In the genomic region with DNA sequence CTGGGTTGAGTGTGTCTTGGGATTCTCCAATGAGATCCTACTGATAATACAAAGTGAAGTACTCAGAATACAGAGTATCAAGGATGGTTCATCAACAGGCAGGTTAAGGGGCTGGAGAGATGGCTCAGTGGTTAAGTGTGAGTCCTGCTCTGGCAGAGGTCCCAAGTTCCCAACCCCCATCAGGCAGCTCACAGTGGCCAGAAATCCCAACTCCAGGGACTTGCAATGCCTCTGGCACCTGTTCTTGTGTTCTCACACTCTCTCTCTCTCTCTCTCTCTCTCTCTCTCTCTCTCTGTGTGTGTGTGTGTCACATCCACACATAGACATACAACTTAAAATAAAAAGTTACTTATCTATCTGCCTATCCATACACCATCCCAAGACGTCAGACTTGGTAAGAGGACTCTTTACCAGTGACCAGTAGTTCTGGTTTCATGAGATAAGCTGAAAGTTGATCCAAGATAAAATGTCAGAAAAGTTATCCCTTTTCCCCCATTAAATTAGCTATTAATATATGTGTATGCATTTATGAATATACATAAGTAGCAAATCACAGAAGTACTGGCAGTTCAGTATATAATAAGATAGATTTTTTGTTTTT, we compare ENCODE assay signal across 18 mouse cellular contexts. TPM values are rescaled to one million over a fixed set of nuclear protein-coding genes. Genes with fewer than 3 reads are reported as not detected.
A peak's percentile ranks its signal among the peaks of the same experiment; 100 is the strongest.
DNase-seq lines count a peak whose midpoint lies in the region; ATAC-seq and TF ChIP-seq lines count a peak whose summit lies in the region.
"Had no signal": no experiment of that assay in that cellular context is flagged by ENCODE, and none has a peak within 500 bp of the region (broad histone marks: within the 10 kb centered on the region; RNA-seq: fewer than 3 reads in every experiment).

No protein-coding gene starts in this region.

- H3K4me1 ChIP-seq in lung, embryonic 16.5 days (replicated peaks; ENCODE audit: control insufficient read depth, insufficient read depth, low read length), result peaks cover 8% of the 10 kb centered on the region; the same call in 1 of the 2 replicates
- H3K4me1 ChIP-seq in liver, embryonic 14.5 days (replicated peaks; ENCODE audit: control insufficient read depth in 2 of 2, insufficient read depth in 2 of 2, low read length in 1 of 2), result peaks cover 10 to 19% of the 10 kb centered on the region in 2 experiments
- H3K4me1 ChIP-seq in intestine, embryonic 16.5 days (ENCODE audit: control insufficient read depth, insufficient read depth, low read length), result no peaks in the 10 kb centered on the region
- H3K4me1 ChIP-seq: limb, embryonic 13.5 days; midbrain, embryonic 13.5 days had no signal

- H3K4me2 ChIP-seq in lung, embryonic 16.5 days (ENCODE audit: low read depth, low read length), result no peak overlapping the region
- no peak overlapping the region for H3K4me2 ChIP-seq in liver, embryonic 14.5 days (ENCODE audit: low read depth)
- no peak overlapping the region for H3K4me2 ChIP-seq in intestine, embryonic 16.5 days (ENCODE audit: low read depth, low read length)
- H3K4me2 ChIP-seq: heart, embryonic 13.5 days; limb, embryonic 13.5 days; midbrain, embryonic 13.5 days had no signal

- H3K9me3 ChIP-seq in lung, embryonic 16.5 days (ENCODE audit: control insufficient read depth, low read length), result no peaks in the 10 kb centered on the region
- no peaks in the 10 kb centered on the region for H3K9me3 ChIP-seq in liver, embryonic 14.5 days (ENCODE audit: control insufficient read depth, low read length)
- no peaks in the 10 kb centered on the region for H3K9me3 ChIP-seq in intestine, embryonic 16.5 days (ENCODE audit: control insufficient read depth, low read length)
- H3K9me3 ChIP-seq: heart, embryonic 13.5 days; limb, embryonic 13.5 days; midbrain, embryonic 13.5 days had no signal

- 56% methylated on average over 1 of the region's 1 CpGs for whole genome bisulfite sequencing in lung, embryonic 16.5 days
- 7% methylated on average over 1 of the region's 1 CpGs for WGBS in liver, embryonic 14.5 days (ENCODE audit: insufficient replicate concordance)
- 77% methylated on average over 1 of the region's 1 CpGs for WGBS in intestine, embryonic 16.5 days

- peak overlapping the region; percentile 46; the same call in 1 of the 2 replicates for H3K27ac ChIP-seq in lung, embryonic 16.5 days (ENCODE audit: low read length)
- no peak overlapping the region for H3K27ac ChIP-seq in liver, embryonic 14.5 days
- H3K27ac ChIP-seq in intestine, embryonic 16.5 days (ENCODE audit: low read length), result no peak overlapping the region
- H3K27ac ChIP-seq: heart, embryonic 13.5 days; limb, embryonic 13.5 days; midbrain, embryonic 13.5 days; stomach, postnatal 0 days had no signal

- no peak overlapping the region for H3K9ac ChIP-seq in lung, embryonic 16.5 days (ENCODE audit: low read length)
- H3K9ac ChIP-seq in liver, embryonic 14.5 days (replicated peaks), result no peak overlapping the region
- no peak overlapping the region for H3K9ac ChIP-seq in intestine, embryonic 16.5 days (ENCODE audit: low read depth, low read length)
- H3K9ac ChIP-seq: heart, embryonic 13.5 days; limb, embryonic 13.5 days; midbrain, embryonic 13.5 days had no signal

- peak; percentile 63 for DNase-seq in adrenal gland, postnatal 10 days
- DNase-seq in adrenal gland, postnatal 4 days (ENCODE audit: low spot score in 2 of 2), result no peak
- no peak for DNase-seq in lung, postnatal 14 days
- no peak for DNase-seq in liver, embryonic 14.5 days (ENCODE audit: low read depth in 3 of 3, low spot score in 3 of 3)
- no peak for DNase-seq in embryo, embryonic 10 days (ENCODE audit: low spot score)
- no peak for DNase-seq in embryo, embryonic 9.5 days (ENCODE audit: extremely low spot score)
- DNase-seq: cerebellum, adult 2 months had no signal

- H3K36me3 ChIP-seq in lung, embryonic 16.5 days (ENCODE audit: control insufficient read depth, insufficient read depth, low read length), result peaks cover 19% of the 10 kb centered on the region
- H3K36me3 ChIP-seq in liver, embryonic 14.5 days (replicated peaks; ENCODE audit: control insufficient read depth, insufficient read depth, low read depth), result peaks cover 47% of the 10 kb centered on the region
- peaks cover 3% of the 10 kb centered on the region; the same call in 1 of the 2 replicates for H3K36me3 ChIP-seq in intestine, embryonic 16.5 days (ENCODE audit: control insufficient read depth, insufficient read depth, low read length)

- peak; percentile 44; the same call in 1 of the 2 replicates for TF ChIP-seq EP300 in liver, embryonic 14.5 days (IDR thresholded peaks at IDR 0.05; ENCODE audit: low read depth)

- ATAC-seq in lung, embryonic 16.5 days (ENCODE audit: low read depth), result peak; percentile 24; the same call in 1 of the 2 replicates
- peak; percentile 76 for ATAC-seq in liver, embryonic 14.5 days (ENCODE audit: insufficient read depth)
- ATAC-seq in intestine, embryonic 16.5 days, result no peak
- ATAC-seq: intestine, postnatal 0 days; midbrain, embryonic 13.5 days had no signal

- TF ChIP-seq CTCF in liver, embryonic 14.5 days (IDR thresholded peaks at IDR 0.05; ENCODE audit: low read depth), result no peak

- H3K27me3 ChIP-seq in lung, embryonic 16.5 days (ENCODE audit: control insufficient read depth, insufficient read depth, low read depth, low read length), result no peaks in the 10 kb centered on the region
- H3K27me3 ChIP-seq in liver, embryonic 14.5 days (ENCODE audit: control insufficient read depth, insufficient read depth, low read length), result no peaks in the 10 kb centered on the region
- no peaks in the 10 kb centered on the region for H3K27me3 ChIP-seq in intestine, embryonic 16.5 days (replicated peaks; ENCODE audit: control insufficient read depth, insufficient read depth, low read length)
- H3K27me3 ChIP-seq: heart, embryonic 13.5 days; limb, embryonic 13.5 days; midbrain, embryonic 13.5 days had no signal

- no peak overlapping the region for H3K4me3 ChIP-seq in lung, embryonic 16.5 days (ENCODE audit: low read length)
- H3K4me3 ChIP-seq in liver, embryonic 14.5 days (ENCODE audit: insufficient read depth in 1 of 2, low read depth in 2 of 2, low read length in 2 of 2), result no peak overlapping the region
- no peak overlapping the region for H3K4me3 ChIP-seq in intestine, embryonic 16.5 days (ENCODE audit: low read length)
- H3K4me3 ChIP-seq: heart, embryonic 13.5 days; limb, embryonic 13.5 days; midbrain, embryonic 13.5 days had no signal

RNA-seq across cellular contexts. Expression of gene 4931422A03Rik, which starts 16.4 kb away (rescaled TPM):
- not detected for total RNA-seq in adrenal gland, postnatal 10 days (2021)
- under 1 TPM in 1 of 2 experiments, not detected in 1; 0.96 TPM for total RNA-seq in adrenal gland, postnatal 4 days (2021)
- 1.9 and 2.9 TPM in 2 replicates for polyA plus RNA-seq in lung, embryonic 16.5 days (2015; fragmentation: Nextera tagmentation; extraction: Ambion mirVana)
- polyA plus RNA-seq in liver, embryonic 14.5 days (2012; rRNA removed), result not detected in 2 replicates
- polyA plus RNA-seq in liver, embryonic 14.5 days (2014; fragmentation: Nextera tagmentation; extraction: Ambion mirVana), result 0.52 and 0.86 TPM in 2 replicates
- 1.0 and 1.6 TPM in 2 replicates for polyA plus RNA-seq in intestine, embryonic 16.5 days (2015; fragmentation: Nextera tagmentation; extraction: Ambion mirVana)
- total RNA-seq: left cerebral cortex, adult 18-20 months had no signal
- polyA plus RNA-seq: cerebellum, adult 2 months; small intestine, adult 2 months had no signal

RNA-seq across cellular contexts. Expression of gene Fbxo3, which starts 17.1 kb away (rescaled TPM):
- total RNA-seq in adrenal gland, postnatal 10 days (2021), result 10 to 100 TPM; 74.6 to 85.7 TPM
- total RNA-seq in adrenal gland, postnatal 4 days (2021), result 10 to 100 TPM; 79.7 to 80.7 TPM
- 63.5 and 63.6 TPM in 2 replicates for polyA plus RNA-seq in lung, embryonic 16.5 days (2015; fragmentation: Nextera tagmentation; extraction: Ambion mirVana)
- polyA plus RNA-seq in liver, embryonic 14.5 days (2012; rRNA removed), result 23.3 and 28.7 TPM in 2 replicates
- 45.9 and 53.1 TPM in 2 replicates for polyA plus RNA-seq in liver, embryonic 14.5 days (2014; fragmentation: Nextera tagmentation; extraction: Ambion mirVana)
- polyA plus RNA-seq in intestine, embryonic 16.5 days (2015; fragmentation: Nextera tagmentation; extraction: Ambion mirVana), result 53.2 and 54.8 TPM in 2 replicates

RNA-seq across cellular contexts. Expression of gene Gm10912, which starts 21.0 kb away (rescaled TPM):
- under 1 TPM; 0.15 to 0.30 TPM for total RNA-seq in adrenal gland, postnatal 10 days (2021)
- total RNA-seq in adrenal gland, postnatal 4 days (2021), result under 1 TPM; 0.22 to 0.31 TPM
- polyA plus RNA-seq in lung, embryonic 16.5 days (2015; fragmentation: Nextera tagmentation; extraction: Ambion mirVana), result not detected in 2 replicates
- polyA plus RNA-seq in liver, embryonic 14.5 days (2012; rRNA removed), result 0.03 and 0.06 TPM in 2 replicates
- polyA plus RNA-seq in liver, embryonic 14.5 days (2014; fragmentation: Nextera tagmentation; extraction: Ambion mirVana), result not detected in 2 replicates
- not detected in 2 replicates for polyA plus RNA-seq in intestine, embryonic 16.5 days (2015; fragmentation: Nextera tagmentation; extraction: Ambion mirVana)
- polyA plus RNA-seq: heart, embryonic 13.5 days; hindbrain, embryonic 11.5 days; intestine, postnatal 0 days; midbrain, embryonic 13.5 days; stomach, postnatal 0 days had no signal

RNA-seq across cellular contexts. Expression of gene Gm10799, which starts 23.8 kb away (rescaled TPM):
- total RNA-seq in adrenal gland, postnatal 10 days (2021), result not detected
- total RNA-seq in adrenal gland, postnatal 4 days (2021), result not detected
- not detected in 2 replicates for polyA plus RNA-seq in lung, embryonic 16.5 days (2015; fragmentation: Nextera tagmentation; extraction: Ambion mirVana)
- not detected in 2 replicates for polyA plus RNA-seq in liver, embryonic 14.5 days (2012; rRNA removed)
- not detected in 2 replicates for polyA plus RNA-seq in liver, embryonic 14.5 days (2014; fragmentation: Nextera tagmentation; extraction: Ambion mirVana)
- not detected in 2 replicates for polyA plus RNA-seq in intestine, embryonic 16.5 days (2015; fragmentation: Nextera tagmentation; extraction: Ambion mirVana)
- total RNA-seq: left cerebral cortex, adult 18-20 months had no signal
- polyA plus RNA-seq: cerebellum, adult 2 months; heart, embryonic 13.5 days; hindbrain, embryonic 11.5 days; intestine, postnatal 0 days; limb, embryonic 13.5 days; midbrain, embryonic 13.5 days; small intestine, adult 2 months; stomach, postnatal 0 days; urinary bladder, adult 2 months had no signal

RNA-seq across cellular contexts. Expression of gene Cd59b, which starts 25.1 kb away (rescaled TPM):
- total RNA-seq in adrenal gland, postnatal 10 days (2021), result 1 to 10 TPM; 4.7 to 5.0 TPM
- 1 to 10 TPM; 1.9 to 3.1 TPM for total RNA-seq in adrenal gland, postnatal 4 days (2021)
- polyA plus RNA-seq in lung, embryonic 16.5 days (2015; fragmentation: Nextera tagmentation; extraction: Ambion mirVana), result 6.7 and 9.7 TPM in 2 replicates
- 9.3 and 12.2 TPM in 2 replicates for polyA plus RNA-seq in liver, embryonic 14.5 days (2012; rRNA removed)
- 14.3 and 16.6 TPM in 2 replicates for polyA plus RNA-seq in liver, embryonic 14.5 days (2014; fragmentation: Nextera tagmentation; extraction: Ambion mirVana)
- polyA plus RNA-seq in intestine, embryonic 16.5 days (2015; fragmentation: Nextera tagmentation; extraction: Ambion mirVana), result 6.8 and 7.7 TPM in 2 replicates
